ENCODE assay signal across 8 mouse cellular contexts in genomic region chr12:55466088-55466701, GRCm38 (mm10). TPM values are rescaled to one million over a fixed set of nuclear protein-coding genes. Genes with fewer than 3 reads are reported as not detected.
DNase-seq lines count a peak whose midpoint lies in the region; ATAC-seq and TF ChIP-seq lines count a peak whose summit lies in the region.

No protein-coding gene starts in this region.

- 65% methylated on average over 7 of the region's 7 CpGs for WGBS in embryonic facial prominence, embryonic 10.5 days
- 43% methylated on average over 7 of the region's 7 CpGs for WGBS in lung, postnatal 0 days

- peak; percentile 47 for ATAC-seq in lung, postnatal 0 days

- peaks cover 33% of the 10 kb centered on the region for H3K27me3 ChIP-seq in embryonic facial prominence, embryonic 10.5 days (replicated peaks; ENCODE audit: low read depth, poor library complexity, severe bottlenecking)
- H3K27me3 ChIP-seq in lung, postnatal 0 days (replicated peaks; ENCODE audit: insufficient read depth, low read length) = no peaks in the 10 kb centered on the region

- peak overlapping the region; percentile 80 for H3K27ac ChIP-seq in gastrocnemius, adult 2 months
- H3K27ac ChIP-seq in embryonic facial prominence, embryonic 10.5 days (replicated peaks) = peak overlapping the region; percentile 48
- peak overlapping the region; percentile 86 for H3K27ac ChIP-seq in lung, postnatal 0 days (ENCODE audit: low read length)

- TF ChIP-seq EP300 in lung, postnatal 0 days (IDR thresholded peaks at IDR 0.05) = no peak

- DNase-seq in gastrocnemius, adult 2 months = peak; percentile 61
- no peak for DNase-seq in gastrocnemius, postnatal 4 days (ENCODE audit: low spot score in 2 of 2)
- peak; percentile 24 to 47 for DNase-seq in right cerebral cortex, adult 2 months (ENCODE audit: low spot score in 2 of 2)
- no peak for DNase-seq in right cerebral cortex, postnatal 14 days
- no peak for DNase-seq in embryonic facial prominence, embryonic 10.5 days (ENCODE audit: low spot score)
- peak; percentile 83 for DNase-seq in lung, postnatal 0 days (ENCODE audit: low spot score)
- DNase-seq in embryo, embryonic 9.5 days (ENCODE audit: extremely low spot score) = no peak
- DNase-seq in urinary bladder, adult 2 months (ENCODE audit: low spot score) = no peak

- H3K36me3 ChIP-seq in embryonic facial prominence, embryonic 10.5 days (replicated peaks) = no peaks in the 10 kb centered on the region
- H3K36me3 ChIP-seq in lung, postnatal 0 days (ENCODE audit: insufficient read depth, low read length) = no peaks in the 10 kb centered on the region

- no peak for TF ChIP-seq CTCF in gastrocnemius, adult 2 months (IDR thresholded peaks at IDR 0.05)
- no peak for TF ChIP-seq CTCF in lung, postnatal 0 days (IDR thresholded peaks at IDR 0.05)

- peaks cover 85% of the 10 kb centered on the region for H3K4me1 ChIP-seq in embryonic facial prominence, embryonic 10.5 days
- peaks cover 44% of the 10 kb centered on the region for H3K4me1 ChIP-seq in lung, postnatal 0 days (ENCODE audit: insufficient read depth, low read depth, low read length)

- no peaks in the 10 kb centered on the region for H3K9me3 ChIP-seq in embryonic facial prominence, embryonic 10.5 days
- H3K9me3 ChIP-seq in lung, postnatal 0 days (ENCODE audit: low read length) = no peaks in the 10 kb centered on the region

- no peak overlapping the region for H3K9ac ChIP-seq in lung, postnatal 0 days (replicated peaks; ENCODE audit: low read depth)

- intact Hi-C loops in gastrocnemius, adult 2 months (cut with DNase I) = no loop called here

- H3K4me2 ChIP-seq in lung, postnatal 0 days (replicated peaks; ENCODE audit: low read depth, low read length) = no peak overlapping the region

- H3K4me3 ChIP-seq in gastrocnemius, adult 2 months = peak overlapping the region; percentile 66
- no peak overlapping the region for H3K4me3 ChIP-seq in embryonic facial prominence, embryonic 10.5 days
- no peak overlapping the region for H3K4me3 ChIP-seq in lung, postnatal 0 days (ENCODE audit: low read depth, low read length)

RNA-seq across cellular contexts. Expression of gene Nfkbia, which starts 26.3 kb away (rescaled TPM):
- total RNA-seq in gastrocnemius, adult 2 months (2021) = 10 to 100 TPM; 26.3 to 66.2 TPM
- 10 to 100 TPM; 37.1 to 46.5 TPM for total RNA-seq in gastrocnemius, postnatal 4 days (2021)
- polyA plus RNA-seq in embryonic facial prominence, embryonic 10.5 days (2016; fragmentation: Nextera tagmentation; extraction: Ambion mirVana) = 44.6 and 55.2 TPM in 2 replicates
- polyA plus RNA-seq in lung, postnatal 0 days (2015; fragmentation: Nextera tagmentation; extraction: Ambion mirVana) = 184 and 297 TPM in 2 replicates
- polyA plus RNA-seq in urinary bladder, adult 2 months (2012; rRNA removed) = 69.7 and 83.8 TPM in 2 replicates

Comparison
In these comparisons a context has a peak if more than half of its experiments do, and no peak if none do; other contexts are left out.
1. DNase-seq: peak in gastrocnemius, adult 2 months (single experiment), right cerebral cortex, adult 2 months (2 of 2) and lung, postnatal 0 days (single experiment); none in gastrocnemius, postnatal 4 days (0 of 2), right cerebral cortex, postnatal 14 days (single experiment), embryonic facial prominence, embryonic 10.5 days (single experiment), embryo, embryonic 9.5 days (single experiment) and urinary bladder, adult 2 months (single experiment).
2. Peak in every context shown above with its lines, with median percentiles within 50 percentile points of each other: H3K27ac ChIP-seq.